Mouse (Mus musculus) lung, adult 2 months (tissue): ENCODE data around the gene Skp2.

Experiments used
- CTCF ChIP-seq: fragments of 200-500 bp; IDR thresholded peaks from 2 replicates; pipeline ENCODE4 v1.5.1; 2011; ENCODE audit warnings: mild to moderate bottlenecking, low read length, control low read depth; ENCODE audit not compliant: insufficient read depth
- POLR2A ChIP-seq: fragments of 200-500 bp; IDR thresholded peaks from 2 replicates; pipeline ENCODE4 v1.6.1; 2011; ENCODE audit warnings: low read depth, mild to moderate bottlenecking, control low read depth, low read length, borderline replicate concordance; ENCODE audit errors: extremely low read depth

- TF ChIP-seq CTCF (no peak), POLR2A (no peak)
Measured at GRCm38 (mm10) chr15:9088683-9089072, 66.5 kb downstream of the Skp2 start.
